Mouse (Mus musculus) C2C12 (cell line): ENCODE results near the gene AI464131.

Source experiments
- CEBPB ChIP-seq: IDR thresholded peaks from one replicate; pipeline ENCODE4 v1.6.1; 2011; ENCODE audit warnings: low read depth, mild to moderate bottlenecking, control low read depth, moderate library complexity
- CTCF ChIP-seq: IDR thresholded peaks from one replicate; pipeline ENCODE4 v1.5.1; 2011; ENCODE audit not compliant: control insufficient read depth, insufficient read depth, insufficient read length
- FOSL1 ChIP-seq: IDR thresholded peaks from one replicate; pipeline ENCODE4 v1.8.0; 2011; ENCODE audit warnings: mild to moderate bottlenecking, low read length; ENCODE audit not compliant: poor library complexity, insufficient read depth, severe bottlenecking
- MAX ChIP-seq: IDR thresholded peaks from one replicate; pipeline ENCODE4 v1.6.1; 2011; ENCODE audit warnings: mild to moderate bottlenecking, control low read depth
- MYOD1 ChIP-seq: IDR thresholded peaks from one replicate; pipeline ENCODE4 v1.6.1; 2011; ENCODE audit warnings: low read depth; ENCODE audit not compliant: control insufficient read depth, insufficient read length
- MYOG ChIP-seq: IDR thresholded peaks from one replicate; pipeline ENCODE4 v1.6.1; 2011; ENCODE audit not compliant: control insufficient read depth, insufficient read length; ENCODE audit errors: extremely low read depth
- USF1 ChIP-seq: IDR thresholded peaks from one replicate; pipeline ENCODE4 v1.6.1; 2011; ENCODE audit warnings: low read depth, mild to moderate bottlenecking, control low read depth, moderate library complexity

DNA sequence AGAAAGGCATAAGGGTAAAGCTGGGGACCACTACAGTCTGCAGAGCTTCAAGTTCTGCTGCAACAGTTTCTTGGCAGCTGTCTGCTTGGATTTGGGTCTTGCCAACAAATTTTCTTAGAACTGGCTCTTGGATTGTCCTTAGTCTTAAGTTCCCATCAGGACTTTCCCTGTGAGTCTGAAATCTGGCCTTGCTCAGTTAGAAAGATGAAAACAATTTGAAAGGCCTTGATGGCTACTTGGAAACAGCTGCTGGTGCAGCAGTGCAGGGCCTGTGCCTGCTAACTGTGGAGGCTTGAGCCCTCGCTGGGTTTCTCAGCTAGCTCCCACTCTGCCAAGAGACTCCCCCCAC, 23.4 kb downstream of the AI464131 start:
- TF ChIP-seq CTCF (no peak), USF1 (no peak), MYOG (no peak), FOSL1 (no peak), MAX (no peak), CEBPB (no peak), MYOD1 (no peak)
